Mouse (Mus musculus) heart, adult 2 months (tissue): ENCODE measurements around the gene Glyctk.

Source experiments
- CTCF ChIP-seq: fragments of 200-600 bp; IDR thresholded peaks from 2 replicates; pipeline ENCODE4 v1.8.1; 2022; ENCODE audit warnings: antibody characterized with exemption, mild to moderate bottlenecking, moderate library complexity
- EP300 ChIP-seq: fragments of 200-500 bp; IDR thresholded peaks from 2 replicates; pipeline ENCODE4 v1.6.1; 2011; ENCODE audit warnings: low read depth, low read length, control low read depth; ENCODE audit not compliant: insufficient read depth
- POLR2A ChIP-seq: fragments of 200-500 bp; IDR thresholded peaks from 2 replicates; pipeline ENCODE4 v1.6.1; 2011; ENCODE audit warnings: mild to moderate bottlenecking, low read depth, low read length, control low read depth; ENCODE audit not compliant: insufficient read depth

- TF ChIP-seq CTCF = no peak
- no peak for TF ChIP-seq POLR2A
- TF ChIP-seq EP300 = no peak
Observed at GRCm38 (mm10) chr9:106141955-106142354, 16.0 kb downstream of the Glyctk start.
